Mouse (Mus musculus): ENCODE data around the gene Tead3.

- no peak for TF ChIP-seq CTCF (conservative IDR thresholded peaks at IDR 0.05; ENCODE audit: insufficient read depth, insufficient read length, low read depth, low read length)
- no peak for TF ChIP-seq POLR2A (IDR thresholded peaks at IDR 0.05; ENCODE audit: low read depth, low read length)
Observed at GRCm38 (mm10) chr17:28344670-28345069, 5.9 kb downstream of the Tead3 start.
